Mouse (Mus musculus) liver, adult 2 months (tissue): Measurements from ENCODE around the gene Unc13d. TPM values are rescaled to one million over a fixed set of nuclear protein-coding genes. Genes with fewer than 3 reads are reported as not detected.

Experiments
- DNase-seq: peaks from one replicate; pipeline ENCODE4 v3.0.0-alpha.2; 2011; ENCODE audit warnings: low read depth, low spot score; ENCODE audit errors: extremely low read depth
- H3K27ac ChIP-seq: fragments of 200-500 bp; replicated peaks from 2 replicates; pipeline ENCODE4 v1.5.1; 2012; ENCODE audit warnings: low read depth, mild to moderate bottlenecking, control low read depth, inconsistent platforms, low read length; ENCODE audit not compliant: insufficient read depth
- H3K27me3 ChIP-seq: fragments of 200-500 bp; 2 replicates; pipeline ENCODE4 v1.6.1; 2012; ENCODE audit warnings: mild to moderate bottlenecking, moderate library complexity, low read length, inconsistent platforms; ENCODE audit not compliant: control insufficient read depth, insufficient read depth
- H3K36me3 ChIP-seq: fragments of 200-500 bp; 2 replicates; pipeline ENCODE4 v1.6.1; 2012; ENCODE audit warnings: low read length, inconsistent platforms; ENCODE audit not compliant: control insufficient read depth, insufficient read depth
- H3K4me1 ChIP-seq: fragments of 200-500 bp; 2 replicates; pipeline ENCODE4 v1.6.1; 2011; ENCODE audit warnings: low read length; ENCODE audit not compliant: control insufficient read depth, insufficient read depth
- H3K4me3 ChIP-seq: fragments of 200-500 bp; 2 replicates; pipeline ENCODE4 v1.5.1; 2011; ENCODE audit warnings: low read depth, mild to moderate bottlenecking, control low read depth, low read length, moderate library complexity; ENCODE audit not compliant: insufficient read depth
- H3K79me2 ChIP-seq: fragments of 200-500 bp; 2 replicates; pipeline ENCODE4 v1.6.1; 2012; ENCODE audit warnings: inconsistent platforms, mild to moderate bottlenecking, low read length, moderate library complexity; ENCODE audit not compliant: control insufficient read depth, insufficient read depth
- H3K9ac ChIP-seq: fragments of 200-500 bp; 2 replicates; pipeline ENCODE4 v1.6.1; 2012; ENCODE audit warnings: low read depth, mild to moderate bottlenecking, control low read depth, inconsistent platforms, low read length
- CTCF ChIP-seq: fragments of 200-500 bp; IDR thresholded peaks from 2 replicates; pipeline ENCODE4 v1.5.1; 2011; ENCODE audit warnings: low read depth, low read length, control low read depth
- POLR2A ChIP-seq: fragments of 200-500 bp; IDR thresholded peaks from 2 replicates; pipeline ENCODE4 v1.6.1; 2011; ENCODE audit warnings: low read length, control low read depth; ENCODE audit not compliant: insufficient read depth; ENCODE audit errors: extremely low read depth
- WGBS: fragments of 180-500 bp; shearing (Covaris S2); methylation state at CpG from one replicate; pipeline ENCODE4 v1.1.7; 2018; 5-methylcytosine and 5-hydroxymethylcytosine counted together
- polyA plus RNA-seq: library from polyadenylated mRNA; depleted of rRNA; stranded (reverse); fragments of >200 nt; gene quantifications from 2 replicates; pipeline ENCODE4 v1.2.3, GENCODE M21; 2012
- total RNA-seq: library from RNA; depleted of rRNA; stranded (reverse); fragments of >200 nt; gene quantifications from 2 replicates; pipeline ENCODE4 v1.2.3, GENCODE M21; 2014

Unc13d gene
- total and polyA plus RNA-seq, 2 experiments: 0.37 to 1.4 TPM

GRCm38 (mm10) chr11:116061641-116062415 lies 15.9 kb downstream of the Unc13d start:
- H3K9ac ChIP-seq: no peak overlapping the region
- H3K27ac ChIP-seq: no peak overlapping the region
- TF ChIP-seq POLR2A (no peak), CTCF (no peak)
- 89% methylated on average over 13 of the region's 13 CpGs for WGBS
- peaks cover 2% of the 10 kb centered on the region; the same call in 1 of the 2 replicates for H3K36me3 ChIP-seq
- no peaks in the 10 kb centered on the region for H3K27me3 ChIP-seq
- no peaks in the 10 kb centered on the region for H3K4me1 ChIP-seq
- DNase-seq: no peak
- H3K4me3 ChIP-seq: no peak overlapping the region
- no peaks in the 10 kb centered on the region for H3K79me2 ChIP-seq

GRCm38 (mm10) chr11:116060596-116060995 lies 17.2 kb downstream of the Unc13d start:
- DNase-seq: no peak
- 89% methylated on average over 9 of the region's 9 CpGs for WGBS
- Histone ChIP-seq H3K27ac (no peak overlapping the region), H3K27me3 (no peaks in the 10 kb centered on the region), H3K4me1 (no peaks in the 10 kb centered on the region), H3K4me3 (no peak overlapping the region), H3K9ac (no peak overlapping the region), H3K36me3 (peaks cover 2% of the 10 kb centered on the region; the same call in 1 of the 2 replicates), H3K79me2 (no peaks in the 10 kb centered on the region)
- no peak for TF ChIP-seq POLR2A
- no peak for TF ChIP-seq CTCF

GRCm38 (mm10) chr11:116059691-116060025 lies 18.1 kb downstream of the Unc13d start:
- no peak for DNase-seq
- Histone ChIP-seq H3K36me3 (peaks cover 6% of the 10 kb centered on the region; the same call in 1 of the 2 replicates), H3K27ac (no peak overlapping the region), H3K4me3 (no peak overlapping the region), H3K27me3 (no peaks in the 10 kb centered on the region), H3K4me1 (no peaks in the 10 kb centered on the region), H3K79me2 (no peaks in the 10 kb centered on the region), H3K9ac (no peak overlapping the region)
- WGBS: 95% methylated on average over 11 of the region's 11 CpGs
- TF ChIP-seq POLR2A (no peak), CTCF (no peak)

- Histone ChIP-seq H3K9ac (no peak overlapping the region), H3K79me2 (no peaks in the 10 kb centered on the region), H3K27me3 (no peaks in the 10 kb centered on the region), H3K4me3 (no peak overlapping the region), H3K36me3 (peaks cover 6% of the 10 kb centered on the region; the same call in 1 of the 2 replicates), H3K4me1 (no peaks in the 10 kb centered on the region), H3K27ac (no peak overlapping the region)
- no peak for TF ChIP-seq CTCF
- TF ChIP-seq POLR2A: no peak
- DNase-seq: no peak
- WGBS: 96% methylated on average over 17 of the region's 17 CpGs
Observed at GRCm38 (mm10) chr11:116058868-116059690, 18.7 kb downstream of the Unc13d start.

- DNase-seq: no peak
- TF ChIP-seq CTCF: no peak
- no peak for TF ChIP-seq POLR2A
- H3K36me3 ChIP-seq: peaks cover 10% of the 10 kb centered on the region; the same call in 1 of the 2 replicates
- H3K79me2 ChIP-seq: no peaks in the 10 kb centered on the region
- H3K4me1 ChIP-seq: no peaks in the 10 kb centered on the region
- 85% methylated on average over 12 of the region's 12 CpGs for WGBS
- no peak overlapping the region for H3K4me3 ChIP-seq
- no peak overlapping the region for H3K27ac ChIP-seq
- H3K9ac ChIP-seq: no peak overlapping the region
- H3K27me3 ChIP-seq: no peaks in the 10 kb centered on the region
Observed at GRCm38 (mm10) chr11:116058022-116058614, 19.6 kb downstream of the Unc13d start.
